Mouse (Mus musculus) naive thymus-derived CD4-positive, alpha-beta T cell, adult 2 months (primary cell): Measurements from ENCODE around the gene Olfr1402.

ENCODE experiments used
- DNase-seq: peaks from one replicate; pipeline ENCODE4 v3.0.0-alpha.2; 2011; ENCODE audit warnings: low read depth

Gene Olfr1402

DNA sequence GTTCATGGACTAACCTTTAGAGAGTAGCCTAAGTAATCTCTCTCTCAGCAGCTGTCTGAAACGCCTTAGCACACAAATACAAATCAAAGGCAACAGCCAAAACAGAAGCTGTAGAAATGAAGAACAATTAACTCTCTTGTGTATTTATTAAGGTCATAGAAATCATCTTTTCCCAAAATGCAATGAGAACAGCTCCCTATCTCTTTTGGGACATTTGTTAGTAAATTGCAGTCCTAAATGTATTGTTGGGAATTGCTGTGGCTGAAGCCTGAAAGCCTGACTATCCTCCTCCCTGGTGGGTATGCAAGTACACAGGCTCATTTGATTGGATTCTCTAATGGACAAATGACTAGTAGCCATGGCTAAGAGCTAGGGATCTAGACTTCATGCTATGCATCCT, at the start of gene Olfr1402:
Olfr1402 (minus strand) TSS at position 101 of the 400 bp plus-strand sequence.
- no peak for DNase-seq

DNA sequence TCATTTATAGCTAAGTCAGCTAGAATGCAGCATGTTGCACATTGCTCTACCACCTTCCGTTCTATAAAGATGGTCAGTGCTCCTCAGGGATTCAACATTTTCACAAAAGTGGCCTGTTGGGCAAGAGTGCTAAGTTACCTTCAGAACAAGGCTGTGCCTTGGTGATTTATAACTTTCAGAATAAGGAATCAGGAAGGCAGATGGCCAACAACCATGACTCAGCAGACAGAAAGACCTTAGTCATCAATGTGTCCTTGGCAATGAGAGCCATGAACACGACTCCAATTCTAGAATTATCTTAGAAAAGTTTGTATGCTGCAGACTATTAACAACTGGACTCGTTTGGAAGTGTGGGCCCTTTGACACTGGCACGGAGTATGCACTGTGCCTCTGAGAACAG, 33.5 kb upstream of the Olfr1402 start:
- DNase-seq: no peak

DNA sequence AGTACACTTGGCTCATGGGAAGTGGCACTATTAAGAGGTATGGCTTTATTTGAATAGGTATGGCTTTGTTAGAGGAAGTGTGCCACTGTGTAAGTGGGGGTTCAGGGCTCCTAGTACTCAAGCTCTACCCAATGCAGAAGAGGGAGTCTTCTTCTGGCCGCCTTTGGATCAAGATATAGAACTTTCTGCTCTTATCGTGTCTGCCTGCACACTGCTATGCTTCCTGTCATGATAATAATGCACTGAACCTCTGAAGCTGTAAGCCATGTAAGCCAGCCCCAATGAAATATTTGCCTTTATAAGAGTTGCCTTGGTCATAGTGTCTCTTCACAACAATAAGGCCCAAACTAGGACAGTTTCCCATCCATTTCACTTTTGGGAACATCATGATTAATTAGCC, 16.8 kb upstream of the Olfr1402 start:
- no peak for DNase-seq

DNA sequence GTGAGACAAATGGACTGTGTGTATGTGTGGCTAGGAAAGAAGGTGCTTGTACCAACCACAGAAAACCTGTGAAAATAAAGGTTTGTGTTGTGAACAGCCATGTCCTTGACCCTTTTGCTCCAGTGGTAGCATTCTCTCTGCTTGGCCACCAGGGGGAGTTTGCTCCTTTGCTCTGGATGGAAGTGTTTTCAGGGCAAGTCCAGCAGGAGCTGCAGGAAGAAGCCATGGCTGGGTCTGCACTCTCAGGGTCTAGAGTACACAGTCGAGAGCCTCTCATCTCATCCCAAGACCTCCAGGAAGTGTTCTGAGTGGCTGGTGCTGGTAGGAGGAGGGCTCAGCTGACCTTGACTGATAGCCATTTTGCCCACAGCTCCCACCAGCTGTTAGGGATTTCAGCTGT, 27.5 kb downstream of the Olfr1402 start:
- DNase-seq: peak; percentile 39

DNA sequence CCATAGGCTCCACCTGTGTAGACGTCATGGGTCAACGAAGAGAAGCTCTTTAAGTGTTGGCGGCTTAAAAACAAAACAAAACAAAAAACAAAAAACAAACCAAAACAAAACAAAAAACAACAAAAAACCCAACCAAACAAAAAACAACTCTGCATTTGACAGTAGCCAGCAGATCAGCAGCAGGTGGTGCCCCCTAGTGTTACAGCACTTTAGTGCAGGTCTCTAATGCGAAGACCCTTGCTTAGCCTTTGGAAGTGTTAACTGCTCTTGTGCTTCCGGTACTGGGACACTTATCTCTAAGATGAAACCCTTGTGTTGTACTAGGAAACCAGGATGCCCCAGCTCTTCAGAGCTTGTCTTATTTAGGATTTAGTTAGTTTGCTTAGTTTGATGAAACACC, 28.7 kb downstream of the Olfr1402 start:
- peak; percentile 18 for DNase-seq

DNA sequence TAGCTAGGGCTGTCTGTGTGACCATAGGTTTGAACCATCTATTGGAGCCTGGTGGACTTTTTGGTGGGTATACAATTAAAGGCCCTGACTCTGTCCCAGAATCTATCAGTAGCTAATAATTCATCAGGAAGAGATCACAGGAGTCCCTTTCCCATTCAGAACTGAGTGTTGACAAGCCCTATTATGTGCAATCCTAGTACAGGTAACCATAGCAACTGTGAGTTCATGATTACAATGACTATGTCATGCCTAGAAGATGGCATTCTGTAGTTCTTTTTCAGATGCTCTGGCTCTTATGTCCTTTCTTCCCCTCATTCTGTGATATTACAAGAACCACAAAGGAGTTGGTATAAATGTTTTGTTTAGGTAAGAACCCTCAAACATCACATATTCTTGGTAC, 51.4 kb downstream of the Olfr1402 start:
- DNase-seq: no peak

DNA sequence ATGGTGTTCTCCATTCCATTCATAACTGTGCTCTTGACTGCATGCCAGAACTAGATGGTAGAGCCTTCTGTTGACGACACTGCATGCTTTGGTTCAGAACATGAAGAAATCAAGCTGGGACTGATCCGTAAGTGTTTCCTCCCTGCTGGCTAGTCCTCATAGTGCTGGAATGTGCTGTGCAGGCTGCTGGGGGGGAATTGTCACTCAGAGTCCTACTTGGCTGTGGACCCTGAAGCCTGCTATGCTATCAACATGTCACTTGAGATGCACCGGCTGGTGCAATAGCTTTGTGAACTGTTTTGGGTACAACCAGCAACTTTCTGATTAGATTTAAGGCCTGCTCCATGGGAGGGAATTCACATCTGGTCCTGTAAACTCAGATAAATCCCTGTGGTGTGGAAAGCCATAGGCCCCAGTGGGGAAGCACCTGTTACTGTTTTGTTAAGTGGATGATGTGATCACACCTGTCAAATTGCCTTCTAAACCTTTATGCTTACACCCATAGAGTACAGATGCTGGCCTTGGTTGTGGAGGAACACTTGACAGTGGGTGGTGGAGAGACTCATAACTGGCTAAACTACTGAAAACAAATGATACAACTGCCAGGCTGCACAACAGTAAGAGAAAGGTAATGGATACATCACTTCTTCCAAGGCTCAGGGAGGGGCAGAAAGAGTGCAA, 58.3 kb downstream of the Olfr1402 start:
- DNase-seq: no peak

DNA sequence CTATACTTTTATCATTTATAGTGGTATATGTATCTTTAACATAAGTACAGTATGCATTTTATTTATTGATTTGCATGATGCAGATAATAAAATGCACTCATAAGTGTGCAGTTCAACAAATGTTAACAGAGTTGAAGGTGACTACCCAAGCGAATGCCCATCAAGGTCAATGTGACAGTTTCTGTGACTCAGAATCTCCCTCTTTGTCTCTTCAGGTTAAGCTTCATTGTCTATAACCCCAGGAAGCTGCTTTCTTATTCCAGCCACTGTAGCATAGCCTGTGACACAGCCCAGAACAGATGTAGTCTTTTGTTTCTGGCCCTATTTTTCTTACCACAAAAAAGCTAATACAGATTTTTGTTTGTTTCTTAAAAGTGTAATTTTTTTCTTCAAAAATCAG, 63.4 kb downstream of the Olfr1402 start:
- no peak for DNase-seq
